Mouse (Mus musculus) myocyte (in vitro differentiated cells): ENCODE measurements around the gene Sprr1a. TPM values are rescaled to one million over a fixed set of nuclear protein-coding genes. Genes with fewer than 3 reads are reported as not detected.

Source experiments
- H3K27me3 ChIP-seq: one replicate; pipeline ENCODE4 v1.6.1; 2011; ENCODE audit not compliant: control insufficient read depth, insufficient read depth, insufficient read length
- H3K36me3 ChIP-seq: one replicate; pipeline ENCODE4 v1.6.1; 2011; ENCODE audit not compliant: control insufficient read depth, insufficient read depth
- H3K4me2 ChIP-seq: one replicate; pipeline ENCODE4 v1.6.1; 2011; ENCODE audit warnings: low read depth, control low read depth
- H3K4me3 ChIP-seq: one replicate; pipeline ENCODE4 v1.5.1; 2011; ENCODE audit warnings: mild to moderate bottlenecking, control low read depth, moderate library complexity
- H3K79me2 ChIP-seq: one replicate; pipeline ENCODE4 v1.6.1; 2011; ENCODE audit not compliant: control insufficient read depth, insufficient read depth
- H3ac ChIP-seq: one replicate; pipeline ENCODE4 v1.6.1; 2011; ENCODE audit not compliant: control insufficient read depth, insufficient read length
- CEBPB ChIP-seq: IDR thresholded peaks from 2 replicates; pipeline ENCODE4 v1.6.1; 2011; ENCODE audit warnings: mild to moderate bottlenecking, moderate library complexity; ENCODE audit not compliant: poor library complexity, insufficient read depth, severe bottlenecking
- E2F4 ChIP-seq: IDR thresholded peaks from one replicate; pipeline ENCODE4 v1.6.1; 2011; ENCODE audit warnings: mild to moderate bottlenecking, control low read depth, moderate library complexity; ENCODE audit not compliant: insufficient read depth
- MAX ChIP-seq: IDR thresholded peaks from one replicate; pipeline ENCODE4 v1.6.1; 2011; ENCODE audit warnings: low read depth, mild to moderate bottlenecking, control low read depth
- MYOD1 ChIP-seq, 3 experiments: IDR thresholded peaks; one replicate each; pipeline ENCODE4 v1.6.1; 2011; ENCODE audit warnings: control low read depth in 2 of 3, low read depth in 2 of 3, mild to moderate bottlenecking in 2 of 3, moderate library complexity in 1 of 3; ENCODE audit not compliant: insufficient read length in 2 of 3, control insufficient read depth in 1 of 3
- MYOG ChIP-seq, 3 experiments: IDR thresholded peaks; one replicate each; pipeline ENCODE4 v1.6.1; 2011; ENCODE audit warnings: control low read depth in 2 of 3, low read depth in 2 of 3, mild to moderate bottlenecking in 2 of 3; ENCODE audit not compliant: insufficient read length in 2 of 3, control insufficient read depth in 1 of 3, insufficient read depth in 1 of 3
- POLR2A ChIP-seq: IDR thresholded peaks from one replicate; pipeline ENCODE4 v1.6.1; 2011; ENCODE audit warnings: low read depth, mild to moderate bottlenecking, control low read depth, moderate library complexity; ENCODE audit not compliant: insufficient read length
- POLR2AphosphoS2 ChIP-seq: IDR thresholded peaks from one replicate; pipeline ENCODE4 v1.6.1; 2011; ENCODE audit warnings: low read depth, control low read depth; ENCODE audit not compliant: insufficient read length
- REST ChIP-seq: IDR thresholded peaks from one replicate; pipeline ENCODE4 v1.6.1; 2011; ENCODE audit warnings: mild to moderate bottlenecking, control low read depth, moderate library complexity; ENCODE audit not compliant: insufficient read depth, insufficient read length
- SRF ChIP-seq: IDR thresholded peaks from one replicate; pipeline ENCODE4 v1.6.1; 2011; ENCODE audit warnings: low read depth; ENCODE audit not compliant: control insufficient read depth, insufficient read length
- TCF12 ChIP-seq: IDR thresholded peaks from one replicate; pipeline ENCODE4 v1.6.1; 2011; ENCODE audit warnings: mild to moderate bottlenecking, control low read depth; ENCODE audit not compliant: poor library complexity, insufficient read depth, severe bottlenecking
- TCF3 ChIP-seq: IDR thresholded peaks from one replicate; pipeline ENCODE4 v1.6.1; 2011; ENCODE audit warnings: low read depth, control low read depth; ENCODE audit not compliant: insufficient read length
- USF1 ChIP-seq: IDR thresholded peaks from one replicate; pipeline ENCODE4 v1.6.1; 2011; ENCODE audit warnings: low read depth, mild to moderate bottlenecking, control low read depth, moderate library complexity
- polyA plus RNA-seq: library from polyadenylated mRNA; unstranded; fragments of >200 nt; fragmentation: generic; extraction: Trizol; gene quantifications from one replicate; pipeline ENCODE4 v1.2.1, GENCODE M21; 2012; ENCODE audit warnings: missing spikeins

Sprr1a gene
- polyA plus RNA-seq, 1 experiment, result 9.2 TPM

DNA sequence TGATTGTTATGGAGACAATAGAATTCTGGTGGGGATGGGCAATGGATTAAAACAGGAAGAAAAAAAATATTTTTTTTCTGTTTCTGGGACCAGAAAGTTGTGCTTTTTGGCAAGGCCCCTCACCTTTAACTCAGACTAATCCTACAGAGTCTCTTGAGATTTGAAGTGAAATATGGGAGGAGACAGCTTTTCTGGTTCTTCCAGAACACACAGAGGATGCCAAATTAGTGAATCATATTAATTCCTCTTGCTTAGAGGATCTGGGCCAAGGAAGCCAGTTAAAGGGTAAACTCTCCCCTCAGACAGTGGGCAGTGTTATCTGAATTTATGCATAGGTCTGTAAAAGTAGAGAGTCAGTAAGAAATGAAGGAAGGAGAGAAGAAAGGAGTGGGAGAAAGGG lies 18.3 kb downstream of the Sprr1a start:
- H3K4me3 ChIP-seq, result no peak overlapping the region
- TF ChIP-seq TCF3 (no peak), POLR2A (no peak), REST (no peak), SRF (no peak), MYOD1 (IDR thresholded peaks at IDR 0.05; ENCODE audit: control insufficient read depth in 1 of 3, insufficient read length in 2 of 3, low read depth in 2 of 3) (no peak), E2F4 (no peak), USF1 (no peak), MAX (no peak), MYOG (IDR thresholded peaks at IDR 0.05; ENCODE audit: control insufficient read depth in 1 of 3, insufficient read depth in 1 of 3, insufficient read length in 2 of 3, low read depth in 2 of 3) (no peak), POLR2AphosphoS2 (no peak)
- H3K27me3 ChIP-seq, result no peaks in the 10 kb centered on the region
- no peak overlapping the region for H3ac ChIP-seq
- H3K36me3 ChIP-seq, result no peaks in the 10 kb centered on the region
- no peaks in the 10 kb centered on the region for H3K79me2 ChIP-seq
- peak overlapping the region; percentile 39 for H3K4me2 ChIP-seq

DNA sequence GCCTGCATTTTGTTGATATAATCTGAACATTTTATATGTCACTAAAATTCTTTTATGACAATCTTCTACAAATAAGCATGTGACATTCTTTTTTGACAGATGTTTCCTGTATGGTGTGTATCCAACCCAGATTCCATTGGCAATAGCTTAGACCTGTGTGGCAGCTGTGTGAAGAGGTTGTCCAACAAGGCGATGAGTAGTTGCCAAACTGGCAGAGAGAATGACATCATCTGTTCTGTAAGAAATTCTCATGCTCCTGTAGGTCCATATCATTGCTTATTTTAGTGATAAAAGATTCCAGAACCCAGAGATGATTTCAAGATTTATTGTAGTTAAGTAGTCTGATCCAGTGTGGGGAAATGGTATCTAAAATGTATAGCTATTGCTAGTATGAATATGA lies 19.1 kb downstream of the Sprr1a start:
- no peak overlapping the region for H3ac ChIP-seq
- no peak overlapping the region for H3K4me2 ChIP-seq
- no peaks in the 10 kb centered on the region for H3K27me3 ChIP-seq
- no peaks in the 10 kb centered on the region for H3K79me2 ChIP-seq
- no peaks in the 10 kb centered on the region for H3K36me3 ChIP-seq
- no peak overlapping the region for H3K4me3 ChIP-seq
- peak in 2 of 3 experiments; percentile 13 to 47 for TF ChIP-seq MYOD1 (IDR thresholded peaks at IDR 0.05; ENCODE audit: control insufficient read depth in 1 of 3, insufficient read length in 2 of 3, low read depth in 2 of 3)
- TF ChIP-seq USF1, result no peak
- TF ChIP-seq CEBPB, result peak; percentile 47; the same call in 1 of the 2 replicates

DNA sequence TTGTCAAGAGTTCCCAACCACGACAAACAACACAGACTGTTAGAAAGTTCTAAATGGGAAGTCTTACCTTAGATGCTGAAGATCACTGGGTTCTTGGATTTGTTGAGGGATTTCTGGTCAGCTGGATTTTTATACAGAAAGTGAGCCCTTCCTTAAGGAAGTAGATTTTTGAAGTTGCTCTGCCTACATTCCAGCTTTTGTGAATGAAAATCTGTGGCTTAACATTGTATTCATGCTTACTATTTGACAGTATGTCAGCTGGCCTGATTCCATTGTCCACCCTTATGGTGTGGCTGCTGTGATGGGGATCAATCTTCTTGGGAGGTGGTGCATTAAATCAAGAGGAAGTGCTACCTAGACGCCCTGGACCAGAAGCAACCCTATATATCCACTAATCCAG lies 27.1 kb downstream of the Sprr1a start, which contains the start of gene Sprr3:
TSS of gene Sprr3 (minus strand) at position 101 of the 400 bp plus-strand sequence.
- no peaks in the 10 kb centered on the region for H3K36me3 ChIP-seq
- TF ChIP-seq REST (no peak), TCF12 (no peak), USF1 (no peak), TCF3 (no peak), MYOD1 (IDR thresholded peaks at IDR 0.05; ENCODE audit: control insufficient read depth in 1 of 3, insufficient read length in 2 of 3, low read depth in 2 of 3) (no peak), POLR2A (no peak), CEBPB (no peak), E2F4 (no peak), MAX (no peak), SRF (no peak), POLR2AphosphoS2 (no peak), MYOG (IDR thresholded peaks at IDR 0.05; ENCODE audit: control insufficient read depth in 1 of 3, insufficient read depth in 1 of 3, insufficient read length in 2 of 3, low read depth in 2 of 3) (no peak)
- no peak within 1 kb of the TSS for H3ac ChIP-seq
- H3K4me2 ChIP-seq, result no peak within 1 kb of the TSS
- no peak within 1 kb of the TSS for H3K4me3 ChIP-seq
- no peaks in the 10 kb centered on the region for H3K27me3 ChIP-seq
- no peaks in the 10 kb centered on the region for H3K79me2 ChIP-seq

DNA sequence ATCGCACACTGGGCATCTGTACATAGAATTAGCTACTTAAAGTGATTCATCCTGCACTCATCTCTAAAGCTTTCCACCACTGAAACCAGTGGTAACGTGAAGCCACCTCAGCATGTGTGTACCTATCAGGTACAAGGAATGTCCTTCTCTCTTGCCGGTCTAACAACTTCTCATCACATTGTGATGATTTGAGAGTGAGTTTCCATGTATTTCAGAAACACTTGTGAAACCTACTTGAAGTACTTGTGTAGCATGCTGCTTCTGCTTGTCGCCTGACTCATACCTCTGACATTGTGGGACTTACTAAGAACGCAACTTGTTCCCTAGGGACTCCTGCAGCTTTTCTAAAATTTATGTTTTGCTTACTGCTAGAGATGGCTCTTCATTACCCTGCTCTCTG lies 30.5 kb downstream of the Sprr1a start:
- no peaks in the 10 kb centered on the region for H3K36me3 ChIP-seq
- H3K4me3 ChIP-seq, result no peak overlapping the region
- H3K4me2 ChIP-seq, result no peak overlapping the region
- H3K79me2 ChIP-seq, result no peaks in the 10 kb centered on the region
- H3K27me3 ChIP-seq, result no peaks in the 10 kb centered on the region
- no peak for TF ChIP-seq POLR2A
- no peak for TF ChIP-seq TCF3
- TF ChIP-seq MYOD1 (IDR thresholded peaks at IDR 0.05; ENCODE audit: control insufficient read depth in 1 of 3, insufficient read length in 2 of 3, low read depth in 2 of 3), result no peak
- no peak for TF ChIP-seq USF1
- TF ChIP-seq TCF12, result no peak
- TF ChIP-seq MYOG (IDR thresholded peaks at IDR 0.05; ENCODE audit: control insufficient read depth in 1 of 3, insufficient read depth in 1 of 3, insufficient read length in 2 of 3, low read depth in 2 of 3), result no peak
- no peak for TF ChIP-seq CEBPB
- no peak for TF ChIP-seq POLR2AphosphoS2
- TF ChIP-seq E2F4, result no peak
- no peak for TF ChIP-seq REST
- no peak for TF ChIP-seq MAX
- H3ac ChIP-seq, result no peak overlapping the region

DNA sequence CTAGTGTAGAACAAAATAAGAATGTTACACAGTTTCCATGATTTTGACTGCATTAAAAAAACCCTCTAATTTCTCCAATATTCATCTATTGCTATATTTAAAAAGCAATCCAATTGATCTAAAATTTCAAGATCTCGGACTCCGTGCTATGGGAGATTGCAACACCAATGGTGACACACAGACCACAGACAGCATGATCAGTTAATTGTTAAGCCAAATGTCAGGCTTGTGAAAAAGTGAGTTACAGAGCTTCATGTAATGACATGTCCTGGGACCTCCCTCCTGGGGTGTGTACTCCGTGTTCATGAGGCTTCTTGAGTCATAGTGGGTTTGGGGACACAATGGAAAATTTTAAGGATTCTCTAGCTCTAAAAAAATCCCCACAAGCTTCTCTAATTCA lies 45.5 kb downstream of the Sprr1a start:
- Histone ChIP-seq H3ac (no peak overlapping the region), H3K27me3 (no peaks in the 10 kb centered on the region), H3K4me2 (no peak overlapping the region), H3K79me2 (no peaks in the 10 kb centered on the region), H3K36me3 (no peaks in the 10 kb centered on the region), H3K4me3 (no peak overlapping the region)
- TF ChIP-seq TCF12, result no peak
- TF ChIP-seq SRF, result no peak
- no peak for TF ChIP-seq TCF3
- TF ChIP-seq USF1, result no peak
- TF ChIP-seq CEBPB, result peak; percentile 64
- TF ChIP-seq E2F4, result no peak
